Mouse (Mus musculus) cerebellum, postnatal 36 days (tissue): ENCODE data around the gene Tnfsf13.

ENCODE experiments used
- DNase-seq, 2 experiments: peaks; one replicate each; pipeline ENCODE4 v3.0.0; 2021 to 2022; ENCODE audit warnings: mixed read lengths in 2 of 2

The Tnfsf13 gene

GRCm38 (mm10) chr11:69680136-69680855, 5.3 kb downstream of the Tnfsf13 start:
- peak in 1 of 2 experiments; percentile 15 for DNase-seq

- no peak for DNase-seq
Observed at GRCm38 (mm10) chr11:69679144-69679543, 6.4 kb downstream of the Tnfsf13 start.

GRCm38 (mm10) chr11:69672211-69672706, 13.3 kb downstream of the Tnfsf13 start, which contains the start of gene Eif4a1:
Gene Eif4a1 (minus strand): TSS chr11:69672423.
- DNase-seq = peak; percentile 100

GRCm38 (mm10) chr11:69671726-69672124, 13.9 kb downstream of the Tnfsf13 start:
- DNase-seq = no peak

GRCm38 (mm10) chr11:69670786-69671725, 14.5 kb downstream of the Tnfsf13 start:
- peak; percentile 93 to 96 for DNase-seq

- no peak for DNase-seq
Observed at GRCm38 (mm10) chr11:69666665-69667005, 18.9 kb downstream of the Tnfsf13 start.

- DNase-seq = no peak
Observed at GRCm38 (mm10) chr11:69665961-69666664, 19.5 kb downstream of the Tnfsf13 start, which contains the start of gene Cd68. Gene Cd68 (minus strand): TSS chr11:69666153.

- no peak for DNase-seq
Observed at GRCm38 (mm10) chr11:69665457-69665960, 20.1 kb downstream of the Tnfsf13 start.

GRCm38 (mm10) chr11:69664841-69665240, 20.7 kb downstream of the Tnfsf13 start:
- DNase-seq = no peak

- no peak for DNase-seq
Observed at GRCm38 (mm10) chr11:69663795-69664194, 21.8 kb downstream of the Tnfsf13 start.

- DNase-seq = peak in 1 of 2 experiments; percentile 21
Observed at GRCm38 (mm10) chr11:69662967-69663671, 22.5 kb downstream of the Tnfsf13 start.

GRCm38 (mm10) chr11:69662213-69662966, 23.2 kb downstream of the Tnfsf13 start, which contains the start of gene Mpdu1:
Gene Mpdu1 (minus strand): TSS chr11:69662642.
- DNase-seq = peak; percentile 91 to 94

- no peak for DNase-seq
Observed at GRCm38 (mm10) chr11:69661221-69661881, 24.2 kb downstream of the Tnfsf13 start.

GRCm38 (mm10) chr11:69657462-69657881, 28.1 kb downstream of the Tnfsf13 start:
- DNase-seq = no peak

- peak; percentile 43 to 58 for DNase-seq
Observed at GRCm38 (mm10) chr11:69656617-69657461, 28.7 kb downstream of the Tnfsf13 start.

GRCm38 (mm10) chr11:69656065-69656455, 29.5 kb downstream of the Tnfsf13 start:
- no peak for DNase-seq

- peak; percentile 74 to 76 for DNase-seq
Observed at GRCm38 (mm10) chr11:69655264-69656064, 30.1 kb downstream of the Tnfsf13 start, which contains the start of gene Sox15. Gene Sox15 (plus strand): TSS chr11:69655314.

- no peak for DNase-seq
Observed at GRCm38 (mm10) chr11:69654760-69655159, 30.8 kb downstream of the Tnfsf13 start.
